Mouse (Mus musculus): ENCODE measurements around the gene Phf2.

Phf2 gene

GRCm38 (mm10) chr13:48802181-48802580 lies 68.7 kb downstream of the Phf2 start:
- no peak for DNase-seq

- DNase-seq, result peak; percentile 82
Observed at GRCm38 (mm10) chr13:48800850-48801546, 69.9 kb downstream of the Phf2 start.

GRCm38 (mm10) chr13:48798256-48798771 lies 72.6 kb downstream of the Phf2 start:
- no peak for DNase-seq

GRCm38 (mm10) chr13:48796906-48797305 lies 74.0 kb downstream of the Phf2 start:
- no peak for DNase-seq

- DNase-seq, result no peak
Observed at GRCm38 (mm10) chr13:48795711-48796110, 75.2 kb downstream of the Phf2 start.

- no peak for DNase-seq
Observed at GRCm38 (mm10) chr13:48784594-48785298, 86.2 kb downstream of the Phf2 start.

- no peak for DNase-seq
Observed at GRCm38 (mm10) chr13:48784151-48784550, 86.8 kb downstream of the Phf2 start.

- no peak for DNase-seq
Observed at GRCm38 (mm10) chr13:48782727-48783725, 87.9 kb downstream of the Phf2 start.

GRCm38 (mm10) chr13:48780345-48781010 lies 90.4 kb downstream of the Phf2 start:
- no peak for DNase-seq

- DNase-seq, result no peak
Observed at GRCm38 (mm10) chr13:48779592-48780344, 91.2 kb downstream of the Phf2 start.

GRCm38 (mm10) chr13:48778138-48778537 lies 92.8 kb downstream of the Phf2 start:
- DNase-seq, result no peak

- no peak for DNase-seq
Observed at GRCm38 (mm10) chr13:48774506-48774905, 96.4 kb downstream of the Phf2 start.

- no peak for DNase-seq
Observed at GRCm38 (mm10) chr13:48768109-48768508, 102.8 kb downstream of the Phf2 start.

- no peak for DNase-seq
Observed at GRCm38 (mm10) chr13:48763701-48764245, 107.1 kb downstream of the Phf2 start.

- no peak for DNase-seq
Observed at GRCm38 (mm10) chr13:48760855-48761436, 110.0 kb downstream of the Phf2 start.

GRCm38 (mm10) chr13:48756769-48757168 lies 114.2 kb downstream of the Phf2 start:
- DNase-seq, result no peak

Measured in right cerebral cortex, postnatal 14 days (tissue).